Comparison of ENCODE assay signal across 14 mouse cellular contexts in genomic region chr15:94430681-94431405, GRCm38 (mm10). TPM values are rescaled to one million over a fixed set of nuclear protein-coding genes. Genes with fewer than 3 reads are reported as not detected.
A peak's percentile ranks its signal among the peaks of the same experiment; 100 is the strongest.
DNase-seq lines count a peak whose midpoint lies in the region; ATAC-seq lines count a peak whose summit lies in the region.
"Had no signal": no experiment of that assay in that cellular context is flagged by ENCODE, and none has a peak within 500 bp of the region (broad histone marks: within the 10 kb centered on the region; RNA-seq: fewer than 3 reads in every experiment).

No protein-coding gene starts in this region.

- no peak overlapping the region for H3K27ac ChIP-seq in heart, embryonic 11.5 days (ENCODE audit: low read depth, low read length)
- H3K27ac ChIP-seq: liver, embryonic 13.5 days; macrophage had no signal

- intact Hi-C loops in gastrocnemius, postnatal 36 days (cut with DNase I) = loop anchor here (5.0 kb wide), 1 partner anchor 49 kb away; no protein-coding TSS in a partner anchor

- no peaks in the 10 kb centered on the region for H3K4me1 ChIP-seq in heart, embryonic 11.5 days (ENCODE audit: control insufficient read depth, insufficient read depth, low read length)
- H3K4me1 ChIP-seq: liver, embryonic 13.5 days had no signal

- no peak overlapping the region for H3K4me3 ChIP-seq in heart, embryonic 11.5 days (ENCODE audit: low read depth, low read length)
- H3K4me3 ChIP-seq: liver, embryonic 13.5 days had no signal

- no peak for ATAC-seq in heart, embryonic 11.5 days (replicated peaks; ENCODE audit: insufficient number of reproducible peaks, low FRiP score, low TSS enrichment)

- H3K9me3 ChIP-seq in heart, embryonic 11.5 days (replicated peaks; ENCODE audit: control insufficient read depth, low read length) = no peaks in the 10 kb centered on the region
- H3K9me3 ChIP-seq: liver, embryonic 13.5 days had no signal

- H3K4me2 ChIP-seq in heart, embryonic 11.5 days = no peak overlapping the region
- H3K4me2 ChIP-seq: liver, embryonic 13.5 days had no signal

- H3K9ac ChIP-seq in heart, embryonic 11.5 days (ENCODE audit: low read depth, low read length) = no peak overlapping the region
- H3K9ac ChIP-seq: liver, embryonic 13.5 days had no signal

- H3K27me3 ChIP-seq in heart, embryonic 11.5 days (ENCODE audit: control insufficient read depth, insufficient read depth, low read length) = no peaks in the 10 kb centered on the region
- H3K27me3 ChIP-seq: liver, embryonic 13.5 days had no signal

- peak; percentile 4 for DNase-seq in heart, adult 9 months (ENCODE audit: low spot score in 2 of 2)
- peak; percentile 47 for DNase-seq in Muller cell, postnatal 12 days (ENCODE audit: inconsistent ontology term)
- peak; percentile 27 for DNase-seq in embryo, embryonic 10.5 days (ENCODE audit: low spot score)
- DNase-seq in gastrocnemius, postnatal 36 days = peak; percentile 9 to 18
- DNase-seq in adrenal gland, adult 2 months = no peak
- DNase-seq in adrenal gland, postnatal 25 days = no peak
- no peak for DNase-seq in kidney, postnatal 36 days
- DNase-seq: adrenal gland, adult 8-10 months; heart, postnatal 4 days; kidney, adult 11 months; liver, embryonic 13.5 days had no signal

- H3K36me3 ChIP-seq in heart, embryonic 11.5 days (ENCODE audit: control insufficient read depth, insufficient read depth, low read length) = no peaks in the 10 kb centered on the region
- H3K36me3 ChIP-seq: liver, embryonic 13.5 days had no signal

- WGBS in heart, embryonic 11.5 days (ENCODE audit: insufficient replicate concordance) = 63% methylated on average over 14 of the region's 14 CpGs

RNA-seq across cellular contexts. Expression of gene Adamts20, which starts 34.4 kb away (rescaled TPM):
- polyA plus RNA-seq in heart, embryonic 11.5 days (2014; fragmentation: Nextera tagmentation; extraction: Ambion mirVana) = 1.6 and 1.7 TPM in 2 replicates
- 1 to 10 TPM; 6.4 to 6.8 TPM for total RNA-seq in gastrocnemius, postnatal 36 days (2021)
- total RNA-seq in adrenal gland, adult 2 months (2021) = 1 to 10 TPM; 1.0 to 1.7 TPM
- polyA plus RNA-seq in adrenal gland, adult 2 months (2012; rRNA removed) = 0.47 and 0.86 TPM in 2 replicates
- 1.8 and 2.3 TPM in 2 replicates for total RNA-seq in adrenal gland, postnatal 25 days (2021)
- polyA plus RNA-seq: macrophage; small intestine, adult 2 months had no signal

Comparison
In these comparisons a context has a peak if more than half of its experiments do, and no peak if none do; other contexts are left out.
1. DNase-seq: peak in heart, adult 9 months (2 of 2), Muller cell, postnatal 12 days (single experiment), embryo, embryonic 10.5 days (single experiment) and gastrocnemius, postnatal 36 days (2 of 2); none in adrenal gland, adult 2 months (single experiment), adrenal gland, postnatal 25 days (single experiment) and kidney, postnatal 36 days (0 of 2).